Mouse (Mus musculus): ENCODE data around the gene Gm884.

Gm884 gene

DNA sequence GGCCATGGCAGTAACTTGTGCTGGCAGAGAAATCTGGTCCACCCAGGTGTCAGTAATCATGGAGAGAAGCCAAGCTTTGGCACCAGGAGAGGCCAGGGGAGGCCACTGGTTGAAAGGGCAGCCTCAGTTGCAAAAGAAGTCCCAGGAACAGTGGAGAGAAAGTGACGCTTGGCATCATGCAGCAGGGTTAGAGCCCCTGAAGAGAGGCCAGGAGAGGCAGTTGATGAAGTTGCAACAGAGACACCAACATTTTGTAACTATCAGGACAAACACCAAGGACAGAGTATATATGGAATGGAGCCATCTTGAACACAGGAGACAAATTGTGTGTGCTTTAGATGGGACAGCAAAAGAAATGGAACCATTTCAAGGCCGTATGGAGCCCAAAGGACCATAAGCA lies 108.8 kb downstream of the Gm884 start:
- H3K36me3 ChIP-seq (ENCODE audit: control insufficient read depth, insufficient read depth, low read length, poor library complexity, severe bottlenecking) = no peaks in the 10 kb centered on the region
- H3K27me3 ChIP-seq (ENCODE audit: control insufficient read depth, insufficient read depth, low read length, poor library complexity, severe bottlenecking) = no peaks in the 10 kb centered on the region
- no peak for DNase-seq (ENCODE audit: low read depth, low spot score)

DNA sequence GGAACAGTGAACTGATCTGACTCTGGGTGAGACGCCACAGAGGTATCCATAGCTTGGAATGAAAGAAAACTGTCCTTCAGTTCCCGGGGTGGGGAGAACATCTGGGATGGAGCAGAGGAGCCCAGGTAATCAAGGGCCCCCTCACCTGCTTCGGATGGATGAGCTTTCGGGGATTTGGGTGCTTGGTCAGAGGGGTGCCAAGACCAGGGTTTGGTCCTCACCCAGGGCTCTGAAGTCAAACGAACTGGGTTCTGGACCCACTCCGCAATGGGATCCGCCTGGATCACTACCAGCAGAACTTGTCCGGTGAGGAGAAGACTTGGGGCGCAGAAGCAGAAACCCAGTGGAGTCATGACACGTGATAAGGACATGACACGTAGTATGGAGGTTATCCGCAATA lies 116.4 kb downstream of the Gm884 start, which contains the start of gene Lrrc37a:
TSS of gene Lrrc37a (minus strand) at position 101 of the 400 bp plus-strand sequence.
- Histone ChIP-seq H3K27me3 (ENCODE audit: control insufficient read depth, insufficient read depth, low read length, poor library complexity, severe bottlenecking) (no peaks in the 10 kb centered on the region), H3K36me3 (ENCODE audit: control insufficient read depth, insufficient read depth, low read length, poor library complexity, severe bottlenecking) (no peaks in the 10 kb centered on the region)
- DNase-seq (ENCODE audit: low read depth, low spot score) = no peak
